Mouse (Mus musculus) ovary, adult 2 months (tissue): ENCODE data around the gene Fads6. TPM values are rescaled to one million over a fixed set of nuclear protein-coding genes. Genes with fewer than 3 reads are reported as not detected.

Source experiments
- polyA plus RNA-seq: library from polyadenylated mRNA; depleted of rRNA; stranded (reverse); fragments of >200 nt; gene quantifications from 2 replicates; pipeline ENCODE4 v1.2.3, GENCODE M21; 2012; rRNA removed

The Fads6 gene
- 45.9 and 48.3 TPM in 2 replicates for polyA plus RNA-seq

GRCm38 (mm10) chr11:115297214-115297826 is at the start of gene Fads6:
TSS of gene Fads6 (minus strand) at chr11:115297663.

GRCm38 (mm10) chr11:115334531-115334930 is 37.1 kb upstream of the Fads6 start, which contains the start of gene Otop3:
TSS of gene Otop3 (plus strand) at chr11:115334731.

GRCm38 (mm10) chr11:115321906-115322693 is 24.6 kb upstream of the Fads6 start, which contains the start of gene Ush1g:
TSS of gene Ush1g (minus strand) at chr11:115322041.

DNA sequence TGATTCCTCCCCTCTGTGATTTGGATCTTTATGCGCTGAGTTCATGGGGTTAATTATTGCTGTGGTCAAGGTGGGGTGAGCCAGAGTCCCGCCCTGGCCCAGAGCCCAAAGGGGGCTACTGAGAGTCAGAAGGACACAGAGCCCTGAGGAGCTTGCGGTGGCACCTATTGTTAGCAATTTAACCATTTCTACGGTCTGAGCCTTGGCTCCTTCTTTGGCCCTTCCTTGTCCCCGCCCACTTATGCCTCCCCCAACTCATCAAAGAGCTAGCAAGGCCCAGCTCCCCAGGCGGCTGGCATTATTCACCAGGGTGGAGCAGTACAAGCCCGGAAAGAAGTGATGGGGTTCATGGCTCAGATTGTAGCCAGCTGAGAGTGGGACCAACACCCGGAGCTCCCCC is 9.4 kb upstream of the Fads6 start, which contains the start of gene Otop2:
Gene Otop2, plus strand, starts transcription at position 301 of the 400 bp plus-strand sequence.

GRCm38 (mm10) chr11:115276780-115277603 is 20.5 kb downstream of the Fads6 start, which contains the start of gene Fdxr:
TSS of gene Fdxr (minus strand) at chr11:115277050.

GRCm38 (mm10) chr11:115267061-115267883 is 30.2 kb downstream of the Fads6 start, which contains the start of gene Grin2c:
TSS of gene Grin2c (minus strand) at chr11:115267243.

Other genes with a start within 250 kb of the Fads6 start
- gene Cd300ld3, start 249.3 kb downstream of the Fads6 start, polyA plus RNA-seq = 12.6 and 13.7 TPM in 2 replicates
- gene Cd300e, start 235.5 kb downstream of the Fads6 start, polyA plus RNA-seq = 0.25 and 0.31 TPM in 2 replicates
- 2.0 and 2.7 TPM in 2 replicates for gene Rab37, start 206.2 kb downstream of the Fads6 start, polyA plus RNA-seq
- 1.3 and 1.5 TPM in 2 replicates for gene Cd300lf, start 163.7 kb downstream of the Fads6 start, polyA plus RNA-seq
- gene Slc9a3r1, start 134.3 kb downstream of the Fads6 start, polyA plus RNA-seq = 62.3 and 69.3 TPM in 2 replicates
- gene Tmem104, start 110.2 kb downstream of the Fads6 start, polyA plus RNA-seq = 25.3 and 25.6 TPM in 2 replicates
- 40.2 and 52.1 TPM in 2 replicates for gene Nat9, start 109.8 kb downstream of the Fads6 start, polyA plus RNA-seq
- 14.8 and 16.5 TPM in 2 replicates for gene Grin2c, start 30.4 kb downstream of the Fads6 start, polyA plus RNA-seq
- 341 and 408 TPM in 2 replicates for gene Fdxr, start 20.6 kb downstream of the Fads6 start, polyA plus RNA-seq
- gene Otop2, start 9.5 kb upstream of the Fads6 start, polyA plus RNA-seq = 0.07 and 0.10 TPM in 2 replicates
- gene Ush1g, start 24.4 kb upstream of the Fads6 start, polyA plus RNA-seq = 9.8 and 10.6 TPM in 2 replicates
- not detected in 2 replicates for gene Otop3, start 37.1 kb upstream of the Fads6 start, polyA plus RNA-seq
- 20.6 and 25.5 TPM in 2 replicates for gene Hid1, start 70.1 kb upstream of the Fads6 start, polyA plus RNA-seq
- 38.3 and 39.4 TPM in 2 replicates for gene Cdr2l, start 84.3 kb upstream of the Fads6 start, polyA plus RNA-seq
- 82.6 and 93.1 TPM in 2 replicates for gene Mrpl58, start 106.1 kb upstream of the Fads6 start, polyA plus RNA-seq
- gene Atp5h, start 122.3 kb upstream of the Fads6 start, polyA plus RNA-seq = 25.6 and 65.5 TPM in 2 replicates
- 37.4 and 39.1 TPM in 2 replicates for gene Kctd2, start 122.5 kb upstream of the Fads6 start, polyA plus RNA-seq
- gene Trim80, start 142.9 kb upstream of the Fads6 start, polyA plus RNA-seq = 0.94 and 1.3 TPM in 2 replicates
- gene Slc16a5, start 164.8 kb upstream of the Fads6 start, polyA plus RNA-seq = 0.41 and 0.72 TPM in 2 replicates
- gene Armc7, start 178.0 kb upstream of the Fads6 start, polyA plus RNA-seq = 11.9 and 15.6 TPM in 2 replicates
- gene Nt5c, start 194.2 kb upstream of the Fads6 start, polyA plus RNA-seq = 67.3 and 81.9 TPM in 2 replicates
- 203 and 234 TPM in 2 replicates for gene Jpt1, start 216.7 kb upstream of the Fads6 start, polyA plus RNA-seq
- gene Sumo2, start 238.6 kb upstream of the Fads6 start, polyA plus RNA-seq = 22.0 and 29.5 TPM in 2 replicates